Mouse (Mus musculus): ENCODE results near the gene Golga5.

The Golga5 gene

DNA sequence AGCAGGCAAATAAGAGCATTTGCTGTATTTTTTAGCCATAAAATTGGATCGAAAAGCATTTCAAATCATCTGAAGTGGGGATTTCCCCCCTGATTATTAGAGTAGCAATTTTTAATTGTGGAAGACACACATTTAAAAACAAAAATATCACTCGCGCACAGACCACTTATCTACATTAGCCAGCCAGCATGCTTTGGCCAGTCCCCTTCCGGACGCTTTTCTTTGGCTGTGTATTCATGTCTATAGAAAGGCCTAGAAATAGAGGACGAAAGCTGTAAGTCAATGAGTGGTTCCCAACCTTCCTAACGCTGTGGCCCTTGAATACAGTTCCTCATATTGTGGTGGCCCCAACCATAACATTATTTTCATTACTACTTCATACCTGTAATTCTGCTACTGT lies 37.0 kb downstream of the Golga5 start:
- CTCF ChIA-PET: no interaction called here

DNA sequence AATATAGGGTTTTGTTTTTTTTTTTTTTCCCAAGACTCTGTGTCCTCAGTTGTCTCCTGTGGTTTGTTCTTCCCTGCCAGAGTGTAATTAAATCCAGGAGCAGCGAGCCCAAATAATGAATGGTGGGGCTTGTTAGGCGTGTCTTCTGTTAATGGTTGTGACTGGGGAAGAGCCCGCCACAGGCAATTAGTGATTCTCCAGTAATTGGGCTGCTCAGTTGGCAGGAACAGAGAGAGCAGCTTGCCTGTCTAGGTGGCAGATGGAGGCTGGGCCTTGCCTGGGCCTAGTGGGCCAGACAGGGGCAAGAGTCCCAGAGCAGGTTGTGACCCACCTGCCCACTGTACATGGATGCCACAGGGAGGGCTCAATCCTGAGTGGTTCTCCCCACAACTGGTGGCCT lies 42.4 kb downstream of the Golga5 start:
- CTCF ChIA-PET: interaction anchor here (0.6 kb wide), 1 partner anchor 16 kb away, joined by 3 read pairs; no protein-coding TSS in a partner anchor

DNA sequence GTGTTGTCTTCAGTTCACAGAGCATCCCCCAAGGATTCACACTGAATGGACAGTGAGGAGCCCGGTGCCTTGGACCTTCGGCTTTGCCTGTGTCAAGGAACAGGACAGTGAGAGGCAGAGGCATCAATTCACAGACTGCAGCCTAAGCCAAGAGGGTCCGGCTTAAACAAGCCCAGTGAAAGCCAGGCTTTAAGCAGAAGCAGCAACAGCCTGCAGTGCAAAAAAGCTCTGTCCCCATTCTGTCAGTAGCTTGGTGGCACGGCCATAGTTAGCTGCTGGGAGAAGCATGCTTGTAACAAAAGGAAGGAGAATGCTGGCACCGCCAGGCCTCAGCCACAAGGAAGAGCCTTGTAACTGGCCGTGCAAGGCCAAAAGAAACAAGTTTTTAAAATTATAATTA lies 45.2 kb downstream of the Golga5 start:
- CTCF ChIA-PET: no interaction called here

DNA sequence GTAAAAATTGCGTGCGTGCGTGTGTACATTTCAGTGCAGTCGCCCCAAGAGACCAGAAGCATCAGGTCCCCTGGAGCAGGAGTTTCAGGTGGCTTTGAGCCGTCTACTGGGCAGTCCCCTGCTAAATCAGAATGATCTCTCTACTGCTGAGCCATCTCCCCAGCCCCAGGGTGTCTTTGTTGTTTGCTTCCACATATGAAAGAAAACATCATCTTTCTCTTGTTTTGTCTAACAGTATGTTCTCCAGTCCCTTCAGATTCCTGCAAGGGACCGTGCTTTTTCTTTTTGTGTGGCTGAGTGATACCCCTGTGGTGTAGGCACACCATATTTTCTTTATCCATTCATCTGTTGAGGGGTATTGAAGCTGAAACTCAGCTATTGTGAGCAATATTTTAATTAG lies 45.8 kb downstream of the Golga5 start:
- CTCF ChIA-PET: no interaction called here

DNA sequence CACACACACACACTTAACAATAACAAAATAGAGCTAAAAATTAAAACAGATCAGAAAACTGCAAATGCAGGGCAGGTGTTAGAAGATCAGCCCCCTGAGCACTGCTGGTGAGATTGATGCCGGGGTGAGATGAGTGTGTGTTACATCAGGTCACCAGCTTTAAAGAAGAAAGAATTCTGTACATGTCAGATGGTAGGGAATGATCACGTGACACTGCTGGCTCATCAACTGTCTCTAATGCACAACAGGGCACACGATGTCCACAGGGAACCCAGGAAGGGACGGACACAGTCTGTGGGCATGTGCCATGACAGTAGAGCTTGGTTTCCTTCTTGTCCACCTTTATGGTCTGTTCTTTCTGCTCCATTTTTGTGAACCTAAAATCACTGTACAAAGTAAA lies 47.2 kb downstream of the Golga5 start:
- CTCF ChIA-PET: no interaction called here

DNA sequence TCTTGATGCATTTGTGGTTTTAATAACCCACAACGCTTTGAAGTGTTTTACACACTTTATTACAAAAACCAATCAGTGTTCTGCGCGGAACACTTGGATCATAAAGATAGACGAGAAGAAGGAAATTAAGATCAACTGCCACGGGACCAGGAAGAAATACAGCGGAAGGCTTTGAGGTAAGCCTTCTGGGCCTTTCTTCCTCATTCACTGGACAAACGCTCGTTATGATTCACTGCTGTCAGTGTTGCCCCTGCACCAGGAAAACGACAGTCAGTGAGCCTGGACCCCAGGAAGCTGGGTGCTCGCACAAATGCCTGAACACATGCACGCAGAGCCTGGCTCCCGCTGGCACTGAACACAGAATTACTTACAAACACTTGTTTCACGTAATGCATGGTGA lies 48.7 kb downstream of the Golga5 start:
- CTCF ChIA-PET: no interaction called here

DNA sequence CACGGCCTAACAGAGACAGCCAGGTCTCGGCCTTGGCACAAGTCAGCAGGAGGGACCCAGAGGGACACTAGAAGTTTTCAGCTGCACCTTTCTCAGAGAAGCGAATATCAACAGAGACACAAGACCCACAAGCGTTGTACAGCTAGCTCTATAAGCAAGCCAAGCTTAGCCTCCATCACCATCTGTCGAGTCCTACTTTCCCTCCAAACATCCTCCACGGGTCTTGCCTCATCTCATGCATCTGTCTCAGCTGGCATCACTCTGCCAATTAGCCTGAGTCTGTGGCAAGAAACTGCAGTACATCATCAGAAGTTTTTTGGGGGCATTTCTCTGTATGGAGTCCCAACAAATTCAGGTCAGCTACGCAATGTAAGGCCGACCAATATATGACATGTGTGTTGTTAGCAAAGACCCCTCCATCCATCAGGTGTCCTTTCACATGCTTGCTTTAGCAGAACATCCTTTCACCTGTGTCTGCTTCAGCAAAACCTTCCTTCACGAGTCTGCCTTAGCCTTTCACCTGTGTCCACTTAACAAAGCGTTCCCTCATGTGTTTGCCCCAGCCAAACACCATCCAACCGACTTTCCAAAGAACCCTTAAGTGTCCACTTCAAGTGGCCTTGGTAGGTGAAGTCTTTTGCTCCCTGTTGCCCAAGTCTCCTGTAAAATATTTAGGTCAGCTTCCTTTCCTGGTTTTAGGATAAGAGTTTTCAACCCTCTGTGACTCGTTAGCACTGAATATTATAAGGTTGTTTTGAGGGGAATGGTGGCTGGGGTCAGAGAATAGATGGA lies 51.2 kb downstream of the Golga5 start:
- CTCF ChIA-PET: no interaction called here

DNA sequence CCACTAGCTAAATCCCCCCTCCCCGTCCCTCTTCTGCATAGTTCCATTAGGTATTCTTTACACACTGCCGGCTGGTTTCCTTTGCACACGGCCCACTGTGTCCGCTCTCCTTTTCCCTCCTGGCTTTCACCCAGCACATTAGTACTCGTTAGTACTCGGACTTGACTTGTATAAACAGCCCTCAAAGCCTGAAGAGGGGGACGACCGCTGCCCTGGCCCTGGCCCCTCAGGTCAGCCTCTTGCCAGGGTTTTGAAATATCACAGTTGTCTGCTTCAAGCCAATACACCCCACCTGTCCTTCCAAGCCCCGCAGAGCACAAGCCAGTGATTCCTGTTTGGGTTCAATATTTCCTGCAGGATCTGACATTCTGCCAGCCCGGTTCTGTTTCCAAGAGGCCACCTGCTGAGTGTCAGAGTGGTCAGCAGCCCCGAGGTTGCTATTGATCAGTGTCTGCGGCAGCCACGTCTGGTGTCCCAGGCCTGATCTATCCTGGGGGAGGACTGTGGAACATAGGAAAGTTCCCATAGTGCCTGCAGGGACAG lies 52.9 kb downstream of the Golga5 start:
- CTCF ChIA-PET: no interaction called here

DNA sequence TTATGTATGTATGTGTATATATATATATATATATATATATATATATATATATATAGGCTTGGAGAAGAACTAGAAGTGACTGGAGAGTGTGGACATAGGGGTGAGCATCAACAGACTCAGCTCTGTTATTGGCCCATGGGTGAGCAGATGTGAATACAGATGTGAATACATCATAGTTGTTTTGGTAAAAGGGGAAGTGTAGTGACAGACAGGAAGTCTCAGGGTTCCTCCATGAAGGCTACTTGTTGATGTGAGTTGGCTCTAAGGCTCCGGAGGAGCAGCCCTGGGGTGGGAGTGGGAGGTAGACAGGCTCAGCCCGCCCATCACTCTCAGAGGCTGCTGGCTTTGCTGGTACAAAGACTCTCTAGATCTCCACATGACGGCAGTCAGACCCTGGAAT lies 55.3 kb downstream of the Golga5 start:
- CTCF ChIA-PET: no interaction called here

DNA sequence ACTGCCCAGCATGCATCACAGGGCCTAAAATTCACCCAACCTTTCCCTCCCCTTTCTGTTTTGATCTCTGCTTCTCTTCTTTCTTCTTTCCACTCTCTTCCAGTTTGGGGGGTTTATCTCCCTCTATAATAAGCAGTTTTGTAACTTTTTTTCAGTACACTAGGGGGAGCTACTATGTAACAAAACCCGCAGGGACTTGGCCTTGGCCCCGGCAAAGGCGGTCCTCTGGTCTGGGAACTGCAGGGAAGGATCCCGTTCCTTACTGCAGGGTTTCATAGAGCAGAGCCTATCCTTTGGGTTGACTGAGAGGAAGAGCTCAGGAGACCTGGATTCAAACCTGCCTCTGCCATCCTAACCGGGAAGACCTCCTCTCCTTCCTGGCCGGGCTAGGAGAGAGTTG lies 55.8 kb downstream of the Golga5 start:
- CTCF ChIA-PET: no interaction called here

DNA sequence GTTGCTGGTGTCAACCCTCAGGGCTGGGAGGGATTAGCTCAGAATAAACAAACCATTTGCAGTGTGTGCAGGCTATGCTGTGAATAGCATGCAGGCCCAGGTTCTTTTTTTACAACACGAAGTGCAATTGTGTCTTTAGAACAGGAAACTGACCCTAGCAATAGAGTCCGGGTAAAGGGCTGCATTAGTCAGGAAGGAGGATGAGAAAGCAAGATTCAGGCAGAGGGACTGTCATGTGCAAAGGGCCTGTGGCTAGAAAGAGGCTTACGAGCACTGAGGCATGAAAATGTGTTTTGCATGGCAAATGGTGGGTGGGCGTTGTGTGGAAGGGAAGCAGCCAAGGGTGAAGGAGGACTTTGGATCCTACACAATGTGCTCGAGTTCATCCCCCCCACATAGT lies 59.1 kb downstream of the Golga5 start:
- CTCF ChIA-PET: no interaction called here

DNA sequence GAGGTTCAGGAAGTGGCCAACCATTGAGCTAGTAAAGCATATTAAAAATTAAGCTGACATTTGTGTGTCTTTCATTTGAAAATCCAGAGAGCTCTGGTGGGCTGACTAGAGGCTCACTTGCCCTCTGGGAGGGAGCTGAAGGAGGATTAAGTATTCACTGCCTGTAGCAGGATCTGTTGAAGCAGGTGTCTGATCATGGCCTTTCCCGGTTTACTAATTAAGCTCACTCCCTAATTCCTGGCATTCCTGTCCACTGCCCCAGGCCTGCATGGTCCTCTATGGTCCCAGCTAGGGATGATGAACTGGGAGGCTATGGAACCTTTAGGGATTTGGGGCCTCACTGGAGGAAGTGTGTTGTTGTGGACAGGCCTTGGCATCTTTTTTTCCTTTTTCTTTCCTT lies 66.9 kb downstream of the Golga5 start:
- CTCF ChIA-PET: no interaction called here

DNA sequence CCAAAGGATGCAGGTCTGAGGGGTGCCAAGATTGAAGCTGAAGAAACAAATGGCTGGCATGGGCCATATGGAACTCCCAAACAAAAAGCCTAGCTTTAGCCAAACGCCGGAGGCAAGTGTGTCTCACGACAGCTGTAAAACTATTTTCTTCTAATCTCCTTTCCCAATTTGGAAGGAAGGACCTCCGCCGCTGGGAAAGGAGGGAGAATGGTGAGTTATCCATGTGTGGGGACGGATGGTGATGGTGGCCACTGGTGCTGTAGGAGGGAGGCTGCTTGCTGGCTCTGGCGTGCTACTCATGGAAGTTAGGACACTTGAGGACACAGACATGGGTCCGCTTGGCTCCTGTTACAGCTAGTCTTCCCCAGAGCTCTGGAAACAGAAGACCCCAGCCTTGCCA lies 71.3 kb downstream of the Golga5 start:
- CTCF ChIA-PET: no interaction called here

DNA sequence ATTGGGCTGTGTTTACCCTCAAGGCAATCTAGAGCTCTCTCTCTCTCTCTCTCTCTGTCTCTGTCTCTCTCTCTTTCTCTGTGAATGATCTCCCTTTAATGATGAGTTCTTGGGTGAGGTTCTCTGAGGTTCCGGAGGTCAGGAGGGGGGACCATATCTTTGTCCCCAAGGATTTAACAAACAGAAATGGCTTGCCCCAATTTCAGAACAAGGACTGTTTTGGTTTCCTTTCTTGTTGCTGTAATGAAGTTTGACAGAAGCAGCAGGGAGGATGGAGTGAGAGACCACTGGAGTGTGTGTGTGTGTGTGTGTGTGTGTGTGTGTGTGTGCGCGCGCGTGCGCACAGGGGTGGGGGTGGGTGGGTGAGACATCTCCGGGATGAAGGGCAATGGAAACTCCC lies 72.2 kb downstream of the Golga5 start:
- CTCF ChIA-PET: no interaction called here

DNA sequence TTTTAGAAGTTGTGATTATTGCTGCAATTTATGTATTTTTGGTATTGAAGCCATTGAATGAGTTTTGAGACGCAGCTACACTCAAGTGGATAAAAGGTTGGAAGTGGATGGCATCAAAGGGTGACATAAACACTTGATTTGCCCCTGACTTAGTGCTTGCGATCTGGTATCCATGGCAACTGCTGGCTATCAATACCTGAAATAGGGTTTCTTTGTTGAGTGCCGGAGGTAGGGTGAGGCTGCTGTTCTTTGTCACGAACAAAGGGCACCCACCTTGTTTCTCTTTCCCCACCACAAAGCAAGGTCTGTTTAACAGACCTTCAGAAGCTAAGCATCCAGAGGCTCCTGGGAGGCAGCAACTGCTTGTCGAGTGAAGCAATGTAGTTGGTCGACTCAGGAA lies 76.2 kb downstream of the Golga5 start:
- CTCF ChIA-PET: interaction anchor here (0.6 to 0.8 kb wide), 2 partner anchors 15 to 397 kb away, joined by 3 read pairs; no protein-coding TSS in a partner anchor
